In genomic region chr16:94040485-94040884, GRCm38 (mm10) we compare ENCODE assay signal across 14 mouse cellular contexts. TPM values are rescaled to one million over a fixed set of nuclear protein-coding genes. Genes with fewer than 3 reads are reported as not detected.
A peak's percentile ranks its signal among the peaks of the same experiment; 100 is the strongest.
DNase-seq lines count a peak whose midpoint lies in the region; ATAC-seq and TF ChIP-seq lines count a peak whose summit lies in the region.
"Had no signal": no experiment of that assay in that cellular context is flagged by ENCODE, and none has a peak within 500 bp of the region (broad histone marks: within the 10 kb centered on the region; RNA-seq: fewer than 3 reads in every experiment).

No protein-coding gene starts in this region.

- 30% methylated on average over 16 of the region's 16 CpGs for WGBS in heart, embryonic 12.5 days
- WGBS in lung, embryonic 16.5 days = 30% methylated on average over 16 of the region's 16 CpGs
- 29% methylated on average over 16 of the region's 16 CpGs for WGBS in lung, adult 2 months
- WGBS in limb, embryonic 12.5 days = 25% methylated on average over 16 of the region's 16 CpGs
- WGBS in thymus, adult 2 months = 55% methylated on average over 16 of the region's 16 CpGs

- H3K9me3 ChIP-seq in heart, embryonic 12.5 days (replicated peaks) = no peaks in the 10 kb centered on the region
- no peaks in the 10 kb centered on the region for H3K9me3 ChIP-seq in lung, embryonic 16.5 days (ENCODE audit: control insufficient read depth, low read length)
- H3K9me3 ChIP-seq in limb, embryonic 12.5 days = no peaks in the 10 kb centered on the region

- no peak for ATAC-seq in heart, embryonic 12.5 days (ENCODE audit: insufficient number of reproducible peaks, low FRiP score)
- ATAC-seq in lung, embryonic 16.5 days (ENCODE audit: low read depth) = no peak
- ATAC-seq in limb, embryonic 12.5 days (ENCODE audit: insufficient number of reproducible peaks, insufficient read depth, low FRiP score, low TSS enrichment, low read depth) = no peak
- ATAC-seq: intestine, embryonic 16.5 days had no signal

- TF ChIP-seq POLR2A in lung, adult 2 months (IDR thresholded peaks at IDR 0.05; ENCODE audit: borderline replicate concordance, extremely low read depth, low read depth, low read length) = no peak
- no peak for TF ChIP-seq POLR2A in thymus, adult 2 months (IDR thresholded peaks at IDR 0.05; ENCODE audit: control insufficient read depth, extremely low read depth, insufficient read depth, low read length, poor library complexity)

- DNase-seq in heart, postnatal 36 days = no peak
- DNase-seq in lung, adult 2 months = no peak
- no peak for DNase-seq in thymus, adult 2 months
- DNase-seq in urinary bladder, postnatal 10 days (ENCODE audit: low spot score) = no peak
- DNase-seq in natural killer cell, adult 2 months (ENCODE audit: low spot score in 2 of 2) = no peak
- DNase-seq: adrenal gland, postnatal 36 days; B cell, adult 2 months; cerebellum, postnatal 14 days; lung, postnatal 36 days had no signal

- H3K4me3 ChIP-seq in heart, embryonic 12.5 days = 0 out of 2 replicates have a peak overlapping the region, but pooled peaks have one; percentile 3
- no peak overlapping the region for H3K4me3 ChIP-seq in lung, embryonic 16.5 days (ENCODE audit: low read length)
- no peak overlapping the region for H3K4me3 ChIP-seq in lung, adult 2 months (replicated peaks; ENCODE audit: extremely low read depth, low read depth, low read length)
- no peak overlapping the region for H3K4me3 ChIP-seq in limb, embryonic 12.5 days (replicated peaks)
- no peak overlapping the region for H3K4me3 ChIP-seq in thymus, adult 2 months (ENCODE audit: control insufficient read depth, insufficient read depth, low read length)

- no peaks in the 10 kb centered on the region for H3K36me3 ChIP-seq in heart, embryonic 12.5 days
- H3K36me3 ChIP-seq in lung, embryonic 16.5 days (ENCODE audit: control insufficient read depth, insufficient read depth, low read length) = no peaks in the 10 kb centered on the region
- H3K36me3 ChIP-seq in limb, embryonic 12.5 days = no peaks in the 10 kb centered on the region
- no peaks in the 10 kb centered on the region for H3K36me3 ChIP-seq in thymus, adult 2 months (ENCODE audit: control insufficient read depth, insufficient read depth, low read length)

- intact Hi-C loops in heart, postnatal 36 days (cut with DNase I) = no loop called here

- TF ChIP-seq CTCF in lung, adult 2 months (IDR thresholded peaks at IDR 0.05; ENCODE audit: insufficient read depth, low read length) = no peak
- no peak for TF ChIP-seq CTCF in thymus, adult 2 months (IDR thresholded peaks at IDR 0.05; ENCODE audit: borderline replicate concordance, control insufficient read depth, extremely low read depth, insufficient read depth, low read length, poor library complexity)

- no peak overlapping the region for H3K9ac ChIP-seq in heart, embryonic 12.5 days
- H3K9ac ChIP-seq in lung, embryonic 16.5 days (ENCODE audit: low read length) = no peak overlapping the region
- H3K9ac ChIP-seq in limb, embryonic 12.5 days (replicated peaks) = no peak overlapping the region

- peaks cover 11% of the 10 kb centered on the region for H3K4me1 ChIP-seq in heart, embryonic 12.5 days (replicated peaks)
- H3K4me1 ChIP-seq in lung, embryonic 16.5 days (replicated peaks; ENCODE audit: control insufficient read depth, insufficient read depth, low read length) = 0 out of 2 replicates have a peak, but pooled peaks cover 6% of the 10 kb centered on the region
- no peaks in the 10 kb centered on the region for H3K4me1 ChIP-seq in lung, adult 2 months (ENCODE audit: control insufficient read depth, insufficient read depth, low read length)
- peaks cover 21% of the 10 kb centered on the region for H3K4me1 ChIP-seq in limb, embryonic 12.5 days (replicated peaks)
- no peaks in the 10 kb centered on the region for H3K4me1 ChIP-seq in thymus, adult 2 months (replicated peaks; ENCODE audit: control insufficient read depth, insufficient read depth, low read length)

- peak overlapping the region; percentile 14 for H3K4me2 ChIP-seq in heart, embryonic 12.5 days
- H3K4me2 ChIP-seq in lung, embryonic 16.5 days (ENCODE audit: low read depth, low read length) = peak overlapping the region; percentile 28
- H3K4me2 ChIP-seq in limb, embryonic 12.5 days = peak overlapping the region; percentile 31; the same call in 1 of the 2 replicates

- H3K27ac ChIP-seq in heart, embryonic 12.5 days (ENCODE audit: poor library complexity, severe bottlenecking) = no peak overlapping the region
- no peak overlapping the region for H3K27ac ChIP-seq in lung, embryonic 16.5 days (ENCODE audit: low read length)
- H3K27ac ChIP-seq in limb, embryonic 12.5 days = no peak overlapping the region
- H3K27ac ChIP-seq in thymus, adult 2 months (ENCODE audit: control insufficient read depth, insufficient read depth, low read length) = no peak overlapping the region

- H3K27me3 ChIP-seq in heart, embryonic 12.5 days (replicated peaks) = peaks cover 22% of the 10 kb centered on the region
- no peaks in the 10 kb centered on the region for H3K27me3 ChIP-seq in lung, embryonic 16.5 days (ENCODE audit: control insufficient read depth, insufficient read depth, low read depth, low read length)
- peaks cover 71% of the 10 kb centered on the region for H3K27me3 ChIP-seq in limb, embryonic 12.5 days
- peaks cover 2% of the 10 kb centered on the region; the same call in 1 of the 2 replicates for H3K27me3 ChIP-seq in thymus, adult 2 months (ENCODE audit: control insufficient read depth, insufficient read depth, low read length)

RNA-seq across cellular contexts. Expression of gene Cldn14, which starts 31.8 kb away (rescaled TPM):
- not detected in 2 replicates for polyA plus RNA-seq in heart, embryonic 12.5 days (2016; fragmentation: Nextera tagmentation; extraction: Ambion mirVana)
- not detected for total RNA-seq in heart, postnatal 36 days (2021)
- polyA plus RNA-seq in lung, embryonic 16.5 days (2015; fragmentation: Nextera tagmentation; extraction: Ambion mirVana) = not detected in 2 replicates
- polyA plus RNA-seq in lung, adult 2 months (2012; rRNA removed) = 0.08 and 0.17 TPM in 2 replicates
- polyA plus RNA-seq in limb, embryonic 12.5 days (2016; fragmentation: Nextera tagmentation; extraction: Ambion mirVana) = not detected in 2 replicates
- polyA plus RNA-seq in thymus, adult 2 months (2012; rRNA removed) = 0.26 and 0.46 TPM in 2 replicates
- total RNA-seq: adrenal gland, postnatal 36 days; neutrophil, adult 5-6 weeks had no signal

RNA-seq across cellular contexts. Expression of gene Sim2, which starts 44.2 kb away (rescaled TPM):
- not detected in 2 replicates for polyA plus RNA-seq in heart, embryonic 12.5 days (2016; fragmentation: Nextera tagmentation; extraction: Ambion mirVana)
- total RNA-seq in heart, postnatal 36 days (2021) = not detected
- polyA plus RNA-seq in lung, embryonic 16.5 days (2015; fragmentation: Nextera tagmentation; extraction: Ambion mirVana) = 0.11 and 0.13 TPM in 2 replicates
- polyA plus RNA-seq in lung, adult 2 months (2012; rRNA removed) = 0.05 and 8.8 TPM in 2 replicates
- polyA plus RNA-seq in limb, embryonic 12.5 days (2016; fragmentation: Nextera tagmentation; extraction: Ambion mirVana) = 2.0 and 2.3 TPM in 2 replicates
- polyA plus RNA-seq in thymus, adult 2 months (2012; rRNA removed) = 0.07 and 0.09 TPM in 2 replicates
- total RNA-seq: adrenal gland, postnatal 36 days; neutrophil, adult 5-6 weeks had no signal
- polyA plus RNA-seq: intestine, embryonic 16.5 days had no signal
